ENCODE assay signal across 10 mouse cellular contexts in the genomic region with DNA sequence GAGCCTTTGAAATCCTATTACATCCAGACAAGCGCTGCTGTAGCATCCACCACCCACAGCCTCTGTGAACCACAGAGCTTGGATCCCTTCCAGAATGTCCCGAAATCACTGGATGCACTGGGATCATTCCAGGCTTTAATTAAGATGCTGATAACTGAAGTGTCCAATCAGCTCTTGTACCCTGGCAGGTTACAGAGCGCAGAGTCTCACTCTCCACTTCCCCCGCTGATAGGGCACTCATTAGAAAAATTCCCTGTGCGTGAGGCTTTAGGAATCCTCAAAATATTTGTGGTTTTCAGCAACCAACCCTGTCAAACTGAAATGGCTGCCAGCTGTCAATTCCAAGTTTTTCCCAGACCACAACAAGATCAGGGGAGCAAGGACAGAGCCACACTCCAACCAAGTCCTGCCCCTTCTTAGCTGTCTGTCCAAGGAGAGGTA. TPM values are rescaled to one million over a fixed set of nuclear protein-coding genes. Genes with fewer than 3 reads are reported as not detected.
A peak's percentile ranks its signal among the peaks of the same experiment; 100 is the strongest.
DNase-seq lines count a peak whose midpoint lies in the region; ATAC-seq and TF ChIP-seq lines count a peak whose summit lies in the region.
"Had no signal": no experiment of that assay in that cellular context is flagged by ENCODE, and none has a peak within 500 bp of the region (broad histone marks: within the 10 kb centered on the region; RNA-seq: fewer than 3 reads in every experiment).

No protein-coding gene starts in this region.

- no peak overlapping the region for H3K4me3 ChIP-seq in lung, postnatal 0 days (ENCODE audit: low read depth, low read length)
- no peak overlapping the region for H3K4me3 ChIP-seq in lung, adult 2 months (replicated peaks; ENCODE audit: extremely low read depth, low read depth, low read length)
- H3K4me3 ChIP-seq in heart, embryonic 15.5 days: no peak overlapping the region
- H3K4me3 ChIP-seq in midbrain, embryonic 15.5 days: no peak overlapping the region
- H3K4me3 ChIP-seq: embryonic facial prominence, embryonic 15.5 days had no signal

- no peak for TF ChIP-seq EP300 in lung, postnatal 0 days (IDR thresholded peaks at IDR 0.05)

- H3K4me2 ChIP-seq in lung, postnatal 0 days (replicated peaks; ENCODE audit: low read depth, low read length): no peak overlapping the region
- H3K4me2 ChIP-seq in heart, embryonic 15.5 days: no peak overlapping the region
- H3K4me2 ChIP-seq in midbrain, embryonic 15.5 days: no peak overlapping the region
- H3K4me2 ChIP-seq: embryonic facial prominence, embryonic 15.5 days had no signal

- 22% methylated on average over 5 of the region's 5 CpGs for WGBS in lung, postnatal 0 days
- 56% methylated on average over 5 of the region's 5 CpGs for WGBS in lung, adult 2 months
- 15% methylated on average over 5 of the region's 5 CpGs for WGBS in heart, embryonic 15.5 days
- 50% methylated on average over 5 of the region's 5 CpGs for WGBS in midbrain, embryonic 15.5 days

- H3K36me3 ChIP-seq in lung, postnatal 0 days (ENCODE audit: insufficient read depth, low read length): no peaks in the 10 kb centered on the region
- no peaks in the 10 kb centered on the region for H3K36me3 ChIP-seq in heart, embryonic 15.5 days
- no peaks in the 10 kb centered on the region for H3K36me3 ChIP-seq in midbrain, embryonic 15.5 days (replicated peaks)
- H3K36me3 ChIP-seq: embryonic facial prominence, embryonic 15.5 days had no signal

- H3K9me3 ChIP-seq in lung, postnatal 0 days (ENCODE audit: low read length): no peaks in the 10 kb centered on the region
- no peaks in the 10 kb centered on the region for H3K9me3 ChIP-seq in heart, embryonic 15.5 days (replicated peaks)
- H3K9me3 ChIP-seq in midbrain, embryonic 15.5 days: no peaks in the 10 kb centered on the region
- H3K9me3 ChIP-seq: embryonic facial prominence, embryonic 15.5 days had no signal

- H3K27ac ChIP-seq in lung, postnatal 0 days (ENCODE audit: low read length): no peak overlapping the region
- H3K27ac ChIP-seq in heart, embryonic 15.5 days: peak overlapping the region; percentile 58
- H3K27ac ChIP-seq in midbrain, embryonic 15.5 days: no peak overlapping the region
- H3K27ac ChIP-seq: embryonic facial prominence, embryonic 15.5 days had no signal

- H3K27me3 ChIP-seq in lung, postnatal 0 days (replicated peaks; ENCODE audit: insufficient read depth, low read length): no peaks in the 10 kb centered on the region
- H3K27me3 ChIP-seq in heart, embryonic 15.5 days: no peaks in the 10 kb centered on the region
- no peaks in the 10 kb centered on the region for H3K27me3 ChIP-seq in midbrain, embryonic 15.5 days (replicated peaks)
- H3K27me3 ChIP-seq: embryonic facial prominence, embryonic 15.5 days had no signal

- no peak overlapping the region for H3K9ac ChIP-seq in lung, postnatal 0 days (replicated peaks; ENCODE audit: low read depth)
- H3K9ac ChIP-seq in heart, embryonic 15.5 days: no peak overlapping the region
- H3K9ac ChIP-seq in midbrain, embryonic 15.5 days: no peak overlapping the region
- H3K9ac ChIP-seq: embryonic facial prominence, embryonic 15.5 days had no signal

- peak; percentile 14; the same call in 1 of the 2 replicates for ATAC-seq in lung, postnatal 0 days
- ATAC-seq in heart, embryonic 15.5 days (replicated peaks; ENCODE audit: insufficient number of reproducible peaks, insufficient read depth, low FRiP score, low read depth): peak; percentile 85
- ATAC-seq in midbrain, embryonic 15.5 days (replicated peaks): peak; percentile 73; the same call in 1 of the 2 replicates

- no peaks in the 10 kb centered on the region for H3K4me1 ChIP-seq in lung, postnatal 0 days (ENCODE audit: insufficient read depth, low read depth, low read length)
- H3K4me1 ChIP-seq in lung, adult 2 months (ENCODE audit: control insufficient read depth, insufficient read depth, low read length): no peaks in the 10 kb centered on the region; the same call in 1 of the 2 replicates
- H3K4me1 ChIP-seq in heart, embryonic 15.5 days (replicated peaks): peaks cover 43% of the 10 kb centered on the region
- no peaks in the 10 kb centered on the region for H3K4me1 ChIP-seq in midbrain, embryonic 15.5 days

- no peak for TF ChIP-seq CTCF in lung, postnatal 0 days (IDR thresholded peaks at IDR 0.05)
- TF ChIP-seq CTCF in lung, adult 2 months (IDR thresholded peaks at IDR 0.05; ENCODE audit: insufficient read depth, low read length): no peak

- DNase-seq in adrenal gland, adult 2 months: peak; percentile 13
- no peak for DNase-seq in adrenal gland, postnatal 10 days
- DNase-seq in lung, postnatal 0 days (ENCODE audit: low spot score): peak; percentile 23
- no peak for DNase-seq in lung, adult 2 months
- no peak for DNase-seq in adrenal gland, postnatal 36 days
- DNase-seq in frontal cortex, postnatal 25 days (ENCODE audit: low spot score in 2 of 2): no peak

- TF ChIP-seq POLR2A in lung, adult 2 months (IDR thresholded peaks at IDR 0.05; ENCODE audit: borderline replicate concordance, extremely low read depth, low read depth, low read length): no peak

RNA-seq across cellular contexts. Expression of a gene that starts 2.2 kb away (rescaled TPM):
- 10 to 100 TPM; 20.3 to 23.5 TPM for total RNA-seq in adrenal gland, adult 2 months (2021)
- polyA plus RNA-seq in adrenal gland, adult 2 months (2012; rRNA removed): 6.3 and 8.4 TPM in 2 replicates
- total RNA-seq in adrenal gland, postnatal 10 days (2021): 10 to 100 TPM; 14.5 to 19.2 TPM
- polyA plus RNA-seq in lung, postnatal 0 days (2015; fragmentation: Nextera tagmentation; extraction: Ambion mirVana): 0.07 TPM in 1 of 2 replicates, not detected in the other
- 0.19 and 0.25 TPM in 2 replicates for polyA plus RNA-seq in lung, adult 2 months (2012; rRNA removed)
- polyA plus RNA-seq in heart, embryonic 15.5 days (2015; fragmentation: Nextera tagmentation; extraction: Ambion mirVana): 0.81 and 1.0 TPM in 2 replicates
- 0.08 TPM in 1 of 2 replicates, not detected in the other for polyA plus RNA-seq in midbrain, embryonic 15.5 days (2015; fragmentation: Nextera tagmentation; extraction: Ambion mirVana)
- 10 to 100 TPM; 16.8 to 27.6 TPM for total RNA-seq in adrenal gland, postnatal 36 days (2021)
- total RNA-seq: monocyte, adult 5-6 weeks had no signal
- polyA plus RNA-seq: embryonic facial prominence, embryonic 15.5 days had no signal

Comparison
In these comparisons a context has a peak if more than half of its experiments do, and no peak if none do; other contexts are left out.
1. DNase-seq: peak in adrenal gland, adult 2 months (single experiment) and lung, postnatal 0 days (single experiment); none in adrenal gland, postnatal 10 days (single experiment), lung, adult 2 months (single experiment), adrenal gland, postnatal 36 days (0 of 2) and frontal cortex, postnatal 25 days (0 of 2).
2. ATAC-seq: peak in every context shown above with its lines; median percentile 85 in heart, embryonic 15.5 days; 73 in midbrain, embryonic 15.5 days; 14 in lung, postnatal 0 days.